Mouse (Mus musculus) liver, adult 2 months (tissue): ENCODE data around the gene Rcc2. TPM values are rescaled to one million over a fixed set of nuclear protein-coding genes. Genes with fewer than 3 reads are reported as not detected.

ENCODE experiments used
- DNase-seq: peaks from one replicate; pipeline ENCODE4 v3.0.0-alpha.2; 2011; ENCODE audit warnings: low read depth, low spot score; ENCODE audit errors: extremely low read depth
- H3K27ac ChIP-seq: fragments of 200-500 bp; replicated peaks from 2 replicates; pipeline ENCODE4 v1.5.1; 2012; ENCODE audit warnings: low read depth, mild to moderate bottlenecking, control low read depth, inconsistent platforms, low read length; ENCODE audit not compliant: insufficient read depth
- H3K27me3 ChIP-seq: fragments of 200-500 bp; 2 replicates; pipeline ENCODE4 v1.6.1; 2012; ENCODE audit warnings: mild to moderate bottlenecking, moderate library complexity, low read length, inconsistent platforms; ENCODE audit not compliant: control insufficient read depth, insufficient read depth
- H3K36me3 ChIP-seq: fragments of 200-500 bp; 2 replicates; pipeline ENCODE4 v1.6.1; 2012; ENCODE audit warnings: low read length, inconsistent platforms; ENCODE audit not compliant: control insufficient read depth, insufficient read depth
- H3K4me1 ChIP-seq: fragments of 200-500 bp; 2 replicates; pipeline ENCODE4 v1.6.1; 2011; ENCODE audit warnings: low read length; ENCODE audit not compliant: control insufficient read depth, insufficient read depth
- H3K4me3 ChIP-seq: fragments of 200-500 bp; 2 replicates; pipeline ENCODE4 v1.5.1; 2011; ENCODE audit warnings: low read depth, mild to moderate bottlenecking, control low read depth, low read length, moderate library complexity; ENCODE audit not compliant: insufficient read depth
- H3K79me2 ChIP-seq: fragments of 200-500 bp; 2 replicates; pipeline ENCODE4 v1.6.1; 2012; ENCODE audit warnings: inconsistent platforms, mild to moderate bottlenecking, low read length, moderate library complexity; ENCODE audit not compliant: control insufficient read depth, insufficient read depth
- H3K9ac ChIP-seq: fragments of 200-500 bp; 2 replicates; pipeline ENCODE4 v1.6.1; 2012; ENCODE audit warnings: low read depth, mild to moderate bottlenecking, control low read depth, inconsistent platforms, low read length
- CTCF ChIP-seq: fragments of 200-500 bp; IDR thresholded peaks from 2 replicates; pipeline ENCODE4 v1.5.1; 2011; ENCODE audit warnings: low read depth, low read length, control low read depth
- POLR2A ChIP-seq: fragments of 200-500 bp; IDR thresholded peaks from 2 replicates; pipeline ENCODE4 v1.6.1; 2011; ENCODE audit warnings: low read length, control low read depth; ENCODE audit not compliant: insufficient read depth; ENCODE audit errors: extremely low read depth
- WGBS: fragments of 180-500 bp; shearing (Covaris S2); methylation state at CpG from one replicate; pipeline ENCODE4 v1.1.7; 2018; 5-methylcytosine and 5-hydroxymethylcytosine counted together
- polyA plus RNA-seq: library from polyadenylated mRNA; depleted of rRNA; stranded (reverse); fragments of >200 nt; gene quantifications from 2 replicates; pipeline ENCODE4 v1.2.3, GENCODE M21; 2012
- total RNA-seq: library from RNA; depleted of rRNA; stranded (reverse); fragments of >200 nt; gene quantifications from 2 replicates; pipeline ENCODE4 v1.2.3, GENCODE M21; 2014

Rcc2 gene
- total and polyA plus RNA-seq, 2 experiments: 5.3 to 16.3 TPM

GRCm38 (mm10) chr4:140755811-140756210, 55.5 kb downstream of the Rcc2 start:
- whole genome bisulfite sequencing: 79% methylated on average over 3 of the region's 3 CpGs

DNA sequence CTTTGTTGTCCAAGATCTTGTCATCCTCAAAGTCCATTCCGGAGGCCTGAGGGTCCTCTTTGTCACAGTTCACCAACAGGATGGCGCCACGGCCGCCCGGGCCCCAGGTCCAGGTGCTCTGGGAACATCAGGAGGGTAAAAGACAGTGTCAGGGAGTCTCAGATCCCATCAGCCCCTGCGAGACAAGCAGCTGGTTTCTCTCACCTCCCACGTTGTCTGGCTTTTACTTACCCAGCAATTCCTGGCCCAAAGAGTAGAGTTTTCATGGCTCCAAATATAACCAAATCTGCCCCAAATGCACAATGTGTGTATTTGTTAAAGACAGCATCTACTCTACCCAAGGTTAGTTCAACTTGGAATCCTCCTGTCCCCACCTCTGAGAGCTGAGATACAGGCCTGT, 61.3 kb downstream of the Rcc2 start:
- no peak for DNase-seq
- TF ChIP-seq CTCF (no peak), POLR2A (no peak)
- H3K27me3 ChIP-seq: no peaks in the 10 kb centered on the region
- no peak overlapping the region for H3K4me3 ChIP-seq
- H3K79me2 ChIP-seq: no peaks in the 10 kb centered on the region
- WGBS: 91% methylated on average over 7 of the region's 7 CpGs
- no peaks in the 10 kb centered on the region for H3K36me3 ChIP-seq
- H3K9ac ChIP-seq: no peak overlapping the region
- no peaks in the 10 kb centered on the region for H3K4me1 ChIP-seq
- no peak overlapping the region for H3K27ac ChIP-seq

More at GRCm38 (mm10) chr4:140755811-140756210, 55.5 kb downstream of the Rcc2 start:
- Histone ChIP-seq H3K36me3 (no peaks in the 10 kb centered on the region), H3K4me1 (no peaks in the 10 kb centered on the region), H3K79me2 (no peaks in the 10 kb centered on the region), H3K4me3 (no peak overlapping the region), H3K9ac (no peak overlapping the region), H3K27ac (no peak overlapping the region), H3K27me3 (no peaks in the 10 kb centered on the region)
- TF ChIP-seq POLR2A: no peak
- TF ChIP-seq CTCF: no peak
- no peak for DNase-seq

- Histone ChIP-seq H3K27me3 (no peaks in the 10 kb centered on the region), H3K4me1 (no peaks in the 10 kb centered on the region), H3K27ac (no peak overlapping the region), H3K9ac (no peak overlapping the region), H3K79me2 (no peaks in the 10 kb centered on the region), H3K4me3 (no peak overlapping the region), H3K36me3 (no peaks in the 10 kb centered on the region)
- WGBS: 19% methylated on average over 9 of the region's 9 CpGs
- TF ChIP-seq POLR2A (no peak), CTCF (peak; percentile 83)
- peak; percentile 12 for DNase-seq
Observed at GRCm38 (mm10) chr4:140763158-140763557, 62.8 kb downstream of the Rcc2 start.

GRCm38 (mm10) chr4:140765936-140766335, 65.6 kb downstream of the Rcc2 start:
- H3K27me3 ChIP-seq: no peaks in the 10 kb centered on the region
- no peak overlapping the region for H3K9ac ChIP-seq
- H3K4me3 ChIP-seq: no peak overlapping the region
- H3K36me3 ChIP-seq: no peaks in the 10 kb centered on the region
- peak overlapping the region; percentile 42; the same call in 1 of the 2 replicates for H3K27ac ChIP-seq
- no peak for TF ChIP-seq POLR2A
- TF ChIP-seq CTCF: no peak
- WGBS: 78% methylated on average over 3 of the region's 3 CpGs
- no peak for DNase-seq
- H3K79me2 ChIP-seq: no peaks in the 10 kb centered on the region
- peaks cover 3% of the 10 kb centered on the region; the same call in 1 of the 2 replicates for H3K4me1 ChIP-seq

DNA sequence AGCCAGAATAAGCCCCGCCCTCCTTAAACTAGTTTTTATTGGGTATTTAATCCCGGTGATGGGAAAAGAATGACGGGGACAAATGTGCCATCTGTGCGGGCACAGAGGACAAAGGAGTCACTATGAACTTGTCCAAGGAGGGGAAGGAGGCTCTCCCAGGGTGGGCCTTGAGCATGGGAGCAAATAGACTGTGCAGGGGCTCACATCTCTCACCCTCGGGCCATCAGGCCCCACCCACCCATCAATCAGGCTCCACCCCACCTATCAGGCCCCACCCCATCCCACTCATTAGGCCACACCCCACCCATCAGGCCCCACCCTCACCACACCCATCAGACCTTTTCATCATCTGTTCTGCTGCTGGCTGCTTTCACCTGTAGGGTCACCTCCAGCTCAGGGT, 68.6 kb downstream of the Rcc2 start:
- H3K4me1 ChIP-seq: peaks cover 3% of the 10 kb centered on the region; the same call in 1 of the 2 replicates
- H3K4me3 ChIP-seq: no peak overlapping the region
- no peaks in the 10 kb centered on the region for H3K79me2 ChIP-seq
- H3K9ac ChIP-seq: no peak overlapping the region
- no peak overlapping the region for H3K27ac ChIP-seq
- DNase-seq: no peak
- no peaks in the 10 kb centered on the region for H3K27me3 ChIP-seq
- TF ChIP-seq POLR2A (no peak), CTCF (no peak)
- 87% methylated on average over 5 of the region's 5 CpGs for WGBS
- no peaks in the 10 kb centered on the region for H3K36me3 ChIP-seq

- Histone ChIP-seq H3K4me3 (peak overlapping the region; percentile 20; the same call in 1 of the 2 replicates), H3K9ac (0 out of 2 replicates have a peak overlapping the region, but pooled peaks have one; percentile 22), H3K27ac (peak overlapping the region; percentile 37; the same call in 1 of the 2 replicates), H3K36me3 (no peaks in the 10 kb centered on the region), H3K79me2 (no peaks in the 10 kb centered on the region), H3K4me1 (peaks cover 3% of the 10 kb centered on the region; the same call in 1 of the 2 replicates), H3K27me3 (no peaks in the 10 kb centered on the region)
- TF ChIP-seq POLR2A (no peak), CTCF (no peak)
- WGBS: 2% methylated on average over 13 of the region's 13 CpGs
- peak; percentile 36 for DNase-seq
Observed at GRCm38 (mm10) chr4:140770433-140770832, 70.1 kb downstream of the Rcc2 start.
